Mouse (Mus musculus): ENCODE data around the gene Rfk.

Gene Rfk

GRCm38 (mm10) chr19:17385022-17385421, 8.8 kb upstream of the Rfk start:
- no peak for DNase-seq (ENCODE audit: extremely low spot score)

- DNase-seq (ENCODE audit: extremely low spot score): no peak
These were observed 8.4 kb upstream of the Rfk start for GRCm38 (mm10) chr19:17385426-17385825.

GRCm38 (mm10) chr19:17386424-17386823, 7.4 kb upstream of the Rfk start:
- DNase-seq (ENCODE audit: extremely low spot score): no peak

- DNase-seq (ENCODE audit: extremely low spot score): peak; percentile 22
These were observed 5.4 kb upstream of the Rfk start for GRCm38 (mm10) chr19:17388404-17388803.

- DNase-seq (ENCODE audit: extremely low spot score): no peak
These were observed 977 bp upstream of the Rfk start for GRCm38 (mm10) chr19:17392866-17393265.

GRCm38 (mm10) chr19:17396802-17397201, 3.0 kb downstream of the Rfk start:
- no peak for DNase-seq (ENCODE audit: extremely low spot score)

GRCm38 (mm10) chr19:17397922-17398321, 4.1 kb downstream of the Rfk start:
- no peak for DNase-seq (ENCODE audit: extremely low spot score)

GRCm38 (mm10) chr19:17399965-17400364, 6.1 kb downstream of the Rfk start:
- DNase-seq (ENCODE audit: extremely low spot score): no peak

GRCm38 (mm10) chr19:17400571-17400970, 6.7 kb downstream of the Rfk start:
- DNase-seq (ENCODE audit: extremely low spot score): no peak

GRCm38 (mm10) chr19:17403175-17403574, 9.3 kb downstream of the Rfk start:
- DNase-seq (ENCODE audit: extremely low spot score): no peak

- DNase-seq (ENCODE audit: extremely low spot score): no peak
These were observed 13.0 kb downstream of the Rfk start for GRCm38 (mm10) chr19:17406823-17407222.

GRCm38 (mm10) chr19:17408591-17408990, 14.7 kb downstream of the Rfk start:
- DNase-seq (ENCODE audit: extremely low spot score): no peak

- DNase-seq (ENCODE audit: extremely low spot score): no peak
These were observed 15.5 kb downstream of the Rfk start for GRCm38 (mm10) chr19:17409351-17409750.

GRCm38 (mm10) chr19:17410465-17411065, 16.7 kb downstream of the Rfk start:
- DNase-seq (ENCODE audit: extremely low spot score): no peak

GRCm38 (mm10) chr19:17412915-17413459, 19.1 kb downstream of the Rfk start:
- peak; percentile 8 for DNase-seq (ENCODE audit: extremely low spot score)

- no peak for DNase-seq (ENCODE audit: extremely low spot score)
These were observed 24.0 kb downstream of the Rfk start for GRCm38 (mm10) chr19:17417855-17418254.

- no peak for DNase-seq (ENCODE audit: extremely low spot score)
These were observed 29.5 kb downstream of the Rfk start for GRCm38 (mm10) chr19:17423306-17423705.

- no peak for DNase-seq (ENCODE audit: extremely low spot score)
These were observed 34.1 kb downstream of the Rfk start for GRCm38 (mm10) chr19:17427824-17428560.

- no peak for DNase-seq (ENCODE audit: extremely low spot score)
These were observed 34.7 kb downstream of the Rfk start for GRCm38 (mm10) chr19:17428561-17428914.

- no peak for DNase-seq (ENCODE audit: extremely low spot score)
These were observed 42.8 kb downstream of the Rfk start for GRCm38 (mm10) chr19:17436651-17437050.

GRCm38 (mm10) chr19:17439476-17440189, 45.8 kb downstream of the Rfk start:
- no peak for DNase-seq (ENCODE audit: extremely low spot score)

GRCm38 (mm10) chr19:17443581-17443980, 49.7 kb downstream of the Rfk start:
- DNase-seq (ENCODE audit: extremely low spot score): no peak
